Mouse (Mus musculus) embryonic facial prominence, embryonic 13.5 days (tissue): ENCODE data around the gene Tmem161a. TPM values are rescaled to one million over a fixed set of nuclear protein-coding genes. Genes with fewer than 3 reads are reported as not detected.

Experiments
- ATAC-seq: fragments of 200-750 bp; cut with Nextera tagmentation; 2 replicates; pipeline ENCODE4 v1.8.0; 2017; ENCODE audit warnings: low read depth; ENCODE audit not compliant: insufficient number of reproducible peaks, insufficient read depth, low FRiP score, low TSS enrichment
- H3K27ac ChIP-seq: fragments of 300-500 bp; sonication (generic); 2 replicates; pipeline ENCODE4 v1.5.1; 2015; ENCODE audit warnings: moderate library complexity, mild to moderate bottlenecking, inconsistent platforms
- H3K27me3 ChIP-seq: fragments of 300-500 bp; sonication (generic); 2 replicates; pipeline ENCODE4 v1.6.1; 2015; ENCODE audit warnings: mild to moderate bottlenecking, inconsistent platforms
- H3K36me3 ChIP-seq: fragments of 300-500 bp; sonication (generic); 2 replicates; pipeline ENCODE4 v1.6.1; 2015; ENCODE audit warnings: mild to moderate bottlenecking, inconsistent platforms
- H3K4me1 ChIP-seq: fragments of 300-500 bp; sonication (generic); 2 replicates; pipeline ENCODE4 v1.6.1; 2015; ENCODE audit warnings: inconsistent platforms
- H3K4me2 ChIP-seq: fragments of 300-500 bp; sonication (generic); 2 replicates; pipeline ENCODE4 v1.6.1; 2015; ENCODE audit warnings: moderate library complexity, mild to moderate bottlenecking, inconsistent platforms
- H3K4me3 ChIP-seq: fragments of 300-500 bp; sonication (generic); 2 replicates; pipeline ENCODE4 v1.5.1; 2015; ENCODE audit warnings: mild to moderate bottlenecking, inconsistent platforms
- H3K9ac ChIP-seq: fragments of 300-500 bp; sonication (generic); 2 replicates; pipeline ENCODE4 v1.6.1; 2015; ENCODE audit warnings: mild to moderate bottlenecking, inconsistent platforms
- H3K9me3 ChIP-seq: fragments of 300-500 bp; sonication (generic); 2 replicates; pipeline ENCODE4 v1.6.1; 2016; ENCODE audit warnings: inconsistent platforms
- WGBS: fragments of 180-500 bp; shearing (Covaris S2); methylation state at CpG from one replicate; pipeline ENCODE4 v1.1.7; 2015; ENCODE audit warnings: mixed read lengths; 5-methylcytosine and 5-hydroxymethylcytosine counted together
- polyA plus RNA-seq: library from polyadenylated mRNA; unstranded; fragments of >200 nt; fragmentation: Nextera tagmentation; extraction: Ambion mirVana; gene quantifications from 2 replicates; pipeline ENCODE4 v1.2.1, GENCODE M21; 2015

The Tmem161a gene
- polyA plus RNA-seq, 1 experiment from 2014 or later: 68.5 TPM

- peak overlapping the region; percentile 60 for H3K4me2 ChIP-seq
- WGBS: under 1% methylated on average over 21 of the region's 21 CpGs
- H3K27ac ChIP-seq: no peak overlapping the region
- peak overlapping the region; percentile 57 for H3K9ac ChIP-seq
- 0 out of 2 replicates have a peak, but pooled peaks have one; percentile 57 for ATAC-seq
- H3K9me3 ChIP-seq: no peaks in the 10 kb centered on the region
- no peaks in the 10 kb centered on the region for H3K36me3 ChIP-seq
- H3K4me3 ChIP-seq: peak overlapping the region; percentile 30
- H3K27me3 ChIP-seq: peaks cover 37% of the 10 kb centered on the region
- peaks cover 12% of the 10 kb centered on the region; the same call in 1 of the 2 replicates for H3K4me1 ChIP-seq
These were observed 5.5 kb upstream of the Tmem161a start for GRCm38 (mm10) chr8:70166504-70167110.

DNA sequence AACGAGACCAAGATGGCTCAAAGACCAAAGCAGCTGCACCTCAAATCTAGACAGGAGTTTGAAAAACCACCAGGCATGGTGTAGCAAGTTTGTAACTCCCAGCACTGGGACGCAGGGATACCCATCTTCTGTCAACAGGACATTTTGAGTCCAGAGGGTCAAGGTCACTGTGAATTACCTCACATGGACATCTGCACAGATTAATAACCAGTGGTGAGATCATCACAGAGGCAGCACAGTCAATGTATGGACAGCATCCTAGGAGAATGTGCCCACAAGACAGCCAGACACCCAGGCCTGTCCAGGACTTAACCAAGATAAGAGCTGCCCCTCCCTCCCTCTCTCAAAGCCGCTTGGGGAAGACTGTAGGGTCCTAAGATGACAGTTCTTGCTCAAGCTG is 2.0 kb upstream of the Tmem161a start:
- Histone ChIP-seq H3K9ac (no peak overlapping the region), H3K4me3 (no peak overlapping the region), H3K4me1 (peaks cover 32% of the 10 kb centered on the region), H3K27ac (no peak overlapping the region), H3K9me3 (no peaks in the 10 kb centered on the region), H3K27me3 (peaks cover 23% of the 10 kb centered on the region), H3K36me3 (peaks cover 7% of the 10 kb centered on the region), H3K4me2 (no peak overlapping the region)
- no peak for ATAC-seq
- WGBS: 85% methylated on average over 3 of the region's 3 CpGs

DNA sequence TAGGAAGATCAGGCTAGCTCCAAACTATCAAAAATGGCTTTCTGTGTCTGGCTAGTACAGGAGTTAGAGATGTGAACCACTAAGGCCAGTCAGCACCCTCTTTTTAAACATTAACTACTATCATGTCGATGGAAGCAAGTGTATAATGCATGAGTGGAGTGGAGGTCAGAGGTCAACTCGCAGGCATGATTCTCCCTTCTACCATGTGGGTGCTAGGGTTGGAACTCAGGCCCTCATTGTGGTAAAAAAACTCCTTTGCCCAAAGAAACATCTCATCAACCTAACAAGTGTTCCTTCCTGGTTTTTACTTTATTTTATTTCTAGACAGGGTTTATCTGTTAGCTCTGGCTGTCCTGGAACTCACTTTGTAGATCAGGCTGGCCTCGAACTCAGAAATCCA is 1.4 kb upstream of the Tmem161a start:
- Histone ChIP-seq H3K4me2 (no peak overlapping the region), H3K36me3 (peaks cover 9% of the 10 kb centered on the region), H3K4me3 (no peak overlapping the region), H3K4me1 (peaks cover 32% of the 10 kb centered on the region), H3K27me3 (peaks cover 17% of the 10 kb centered on the region), H3K27ac (no peak overlapping the region), H3K9ac (no peak overlapping the region), H3K9me3 (no peaks in the 10 kb centered on the region)
- WGBS: 88% methylated on average over 3 of the region's 3 CpGs
- ATAC-seq: no peak

GRCm38 (mm10) chr8:70171240-70171639 is 916 bp upstream of the Tmem161a start:
- no peak overlapping the region for H3K4me3 ChIP-seq
- peaks cover 10% of the 10 kb centered on the region for H3K36me3 ChIP-seq
- H3K27ac ChIP-seq: 0 out of 2 replicates have a peak overlapping the region, but pooled peaks have one; percentile 18
- peaks cover 12% of the 10 kb centered on the region for H3K27me3 ChIP-seq
- peak overlapping the region; percentile 61 for H3K4me2 ChIP-seq
- no peak overlapping the region for H3K9ac ChIP-seq
- ATAC-seq: no peak
- WGBS: 85% methylated on average over 7 of the region's 7 CpGs
- no peaks in the 10 kb centered on the region for H3K9me3 ChIP-seq
- H3K4me1 ChIP-seq: peaks cover 32% of the 10 kb centered on the region

DNA sequence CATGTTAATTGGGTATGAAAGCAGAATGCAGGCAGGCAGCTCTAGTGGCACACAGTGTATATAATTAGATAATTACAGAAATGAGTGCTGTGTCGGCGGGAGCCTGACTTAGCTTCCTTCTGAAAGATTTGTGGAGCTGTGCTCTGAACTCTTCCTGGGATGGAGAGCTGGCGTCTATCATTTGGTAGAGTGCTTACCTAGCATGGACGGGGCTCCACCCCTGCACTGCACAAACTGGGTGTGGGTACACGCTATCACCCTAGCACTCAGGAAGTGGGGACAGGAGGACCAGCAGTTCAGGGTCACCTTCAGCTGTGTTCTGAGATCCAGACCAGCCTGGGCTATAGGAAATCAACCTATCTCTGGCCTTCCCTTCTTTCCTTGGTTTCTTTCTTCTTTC is 1.2 kb downstream of the Tmem161a start:
- no peak for ATAC-seq
- Histone ChIP-seq H3K9me3 (no peaks in the 10 kb centered on the region), H3K9ac (peak overlapping the region; percentile 23; the same call in 1 of the 2 replicates), H3K36me3 (peaks cover 27% of the 10 kb centered on the region), H3K27ac (no peak overlapping the region), H3K4me3 (peak overlapping the region; percentile 59; the same call in 1 of the 2 replicates), H3K27me3 (no peaks in the 10 kb centered on the region), H3K4me2 (peak overlapping the region; percentile 61), H3K4me1 (peaks cover 25% of the 10 kb centered on the region)
- WGBS: 76% methylated on average over 5 of the region's 5 CpGs

- peaks cover 35% of the 10 kb centered on the region for H3K36me3 ChIP-seq
- 93% methylated on average over 7 of the region's 7 CpGs for WGBS
- no peak overlapping the region for H3K27ac ChIP-seq
- no peaks in the 10 kb centered on the region for H3K27me3 ChIP-seq
- no peak for ATAC-seq
- peak overlapping the region; percentile 11; the same call in 1 of the 2 replicates for H3K4me2 ChIP-seq
- H3K9me3 ChIP-seq: no peaks in the 10 kb centered on the region
- no peak overlapping the region for H3K4me3 ChIP-seq
- 0 out of 2 replicates have a peak overlapping the region, but pooled peaks have one; percentile 36 for H3K9ac ChIP-seq
- H3K4me1 ChIP-seq: peaks cover 25% of the 10 kb centered on the region
These were observed 1.9 kb downstream of the Tmem161a start for GRCm38 (mm10) chr8:70174079-70174478.

DNA sequence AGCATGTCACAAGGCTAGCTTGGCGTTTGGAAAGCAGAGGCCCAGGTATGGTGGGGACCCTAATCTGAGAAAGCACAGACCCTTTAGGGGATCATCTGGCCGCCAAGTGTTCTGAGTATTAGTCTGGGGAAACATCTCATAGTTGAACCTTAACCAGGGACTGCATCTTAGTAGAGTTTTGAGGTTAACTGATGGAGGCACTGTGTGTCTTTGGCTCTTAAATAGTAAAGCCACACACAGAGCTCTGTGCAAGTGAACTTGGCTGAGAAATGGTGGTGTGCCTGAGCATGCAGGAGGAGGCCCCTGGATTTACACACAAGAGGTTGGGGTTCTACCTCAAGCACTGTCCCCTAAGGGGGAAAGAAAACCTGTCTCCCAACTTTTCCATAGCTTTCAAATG is 6.1 kb downstream of the Tmem161a start:
- H3K9ac ChIP-seq: no peak overlapping the region
- 85% methylated on average over 2 of the region's 2 CpGs for WGBS
- no peak overlapping the region for H3K4me3 ChIP-seq
- peaks cover 70% of the 10 kb centered on the region for H3K36me3 ChIP-seq
- ATAC-seq: no peak
- no peak overlapping the region for H3K27ac ChIP-seq
- no peaks in the 10 kb centered on the region for H3K27me3 ChIP-seq
- H3K9me3 ChIP-seq: no peaks in the 10 kb centered on the region
- no peak overlapping the region for H3K4me2 ChIP-seq
- peaks cover 12% of the 10 kb centered on the region for H3K4me1 ChIP-seq

DNA sequence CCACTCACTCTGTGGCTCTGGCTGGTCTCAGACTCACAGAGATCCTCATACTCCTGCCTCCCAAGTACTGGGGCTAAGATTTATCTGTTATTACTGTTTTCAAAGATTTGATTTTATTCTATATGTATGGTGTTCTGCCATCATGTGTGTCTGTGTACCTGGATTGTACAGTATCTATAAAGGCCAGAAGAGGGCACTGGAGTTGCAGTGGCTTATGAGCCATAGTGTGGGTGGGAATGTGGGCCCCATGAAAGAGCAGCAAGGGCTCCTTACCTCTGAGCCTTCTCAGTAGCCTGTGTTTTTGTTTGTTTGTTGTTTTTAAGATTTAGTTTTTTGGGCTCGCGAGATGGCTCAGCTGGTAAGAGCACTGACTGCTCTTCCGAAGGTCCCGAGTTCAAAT is 6.9 kb downstream of the Tmem161a start:
- H3K4me3 ChIP-seq: no peak overlapping the region
- H3K27me3 ChIP-seq: no peaks in the 10 kb centered on the region
- H3K4me1 ChIP-seq: peaks cover 5% of the 10 kb centered on the region
- ATAC-seq: no peak
- no peak overlapping the region for H3K9ac ChIP-seq
- 97% methylated on average over 4 of the region's 4 CpGs for WGBS
- no peak overlapping the region for H3K4me2 ChIP-seq
- H3K9me3 ChIP-seq: no peaks in the 10 kb centered on the region
- H3K27ac ChIP-seq: no peak overlapping the region
- peaks cover 76% of the 10 kb centered on the region for H3K36me3 ChIP-seq

- peaks cover 66% of the 10 kb centered on the region for H3K36me3 ChIP-seq
- peak; percentile 49; the same call in 1 of the 2 replicates for ATAC-seq
- H3K4me2 ChIP-seq: no peak overlapping the region
- no peaks in the 10 kb centered on the region for H3K9me3 ChIP-seq
- H3K27me3 ChIP-seq: no peaks in the 10 kb centered on the region
- peak overlapping the region; percentile 36; the same call in 1 of the 2 replicates for H3K9ac ChIP-seq
- H3K4me1 ChIP-seq: no peaks in the 10 kb centered on the region
- H3K4me3 ChIP-seq: no peak overlapping the region
- H3K27ac ChIP-seq: no peak overlapping the region
- 91% methylated on average over 16 of the region's 16 CpGs for WGBS
These were observed 9.2 kb downstream of the Tmem161a start for GRCm38 (mm10) chr8:70181212-70181902.

DNA sequence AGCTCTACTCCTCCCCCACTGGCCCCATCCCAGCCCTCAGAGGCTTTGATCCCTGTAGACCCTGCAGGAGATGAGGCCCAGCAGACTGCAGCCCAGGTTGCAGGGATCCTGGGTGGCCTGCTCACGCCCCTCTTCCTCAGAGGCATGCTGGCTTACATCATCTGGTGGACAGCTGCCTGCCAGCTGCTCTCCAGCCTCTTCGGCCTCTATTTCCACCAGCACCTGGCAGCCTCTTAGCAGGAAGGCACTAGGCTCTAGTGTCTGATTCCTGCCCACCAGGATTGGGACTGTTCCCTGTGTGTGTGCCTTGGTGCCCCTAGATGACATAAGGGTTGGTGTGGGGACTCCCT is 9.7 kb downstream of the Tmem161a start:
- no peak overlapping the region for H3K4me3 ChIP-seq
- H3K4me2 ChIP-seq: no peak overlapping the region
- H3K27me3 ChIP-seq: no peaks in the 10 kb centered on the region
- H3K36me3 ChIP-seq: peaks cover 62% of the 10 kb centered on the region
- no peak overlapping the region for H3K27ac ChIP-seq
- H3K9me3 ChIP-seq: no peaks in the 10 kb centered on the region
- no peak for ATAC-seq
- 55% methylated on average over 2 of the region's 2 CpGs for WGBS
- peak overlapping the region; percentile 36; the same call in 1 of the 2 replicates for H3K9ac ChIP-seq
- H3K4me1 ChIP-seq: no peaks in the 10 kb centered on the region

- ATAC-seq: no peak
- Histone ChIP-seq H3K27me3 (no peaks in the 10 kb centered on the region), H3K4me2 (no peak overlapping the region), H3K27ac (no peak overlapping the region), H3K4me3 (no peak overlapping the region), H3K4me1 (no peaks in the 10 kb centered on the region), H3K36me3 (peaks cover 63% of the 10 kb centered on the region), H3K9ac (no peak overlapping the region), H3K9me3 (no peaks in the 10 kb centered on the region)
- WGBS: 85% methylated on average over 4 of the region's 4 CpGs
These were observed 11.0 kb downstream of the Tmem161a start for GRCm38 (mm10) chr8:70183194-70183593.

DNA sequence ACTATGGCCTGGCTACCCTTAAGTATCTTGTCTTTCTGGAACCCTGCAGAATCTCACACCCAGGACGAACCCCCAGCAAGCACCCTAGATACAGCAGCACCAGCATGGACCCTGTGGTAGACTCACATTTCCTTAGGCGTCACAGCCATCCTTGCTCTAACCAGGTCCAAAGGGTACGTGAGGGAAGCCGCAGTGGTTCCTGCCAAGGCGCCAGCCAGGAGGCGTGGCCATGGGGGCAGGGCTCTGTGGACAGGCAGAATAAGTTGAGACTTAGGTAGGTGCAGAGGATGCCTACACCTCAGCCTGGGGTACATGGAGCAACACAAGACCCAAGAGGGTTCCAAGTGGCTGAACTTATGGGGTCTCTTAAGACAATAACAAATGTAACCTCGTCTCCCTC is 16.6 kb downstream of the Tmem161a start:
- H3K27me3 ChIP-seq: no peaks in the 10 kb centered on the region
- no peaks in the 10 kb centered on the region for H3K4me1 ChIP-seq
- ATAC-seq: no peak
- H3K9ac ChIP-seq: no peak overlapping the region
- H3K27ac ChIP-seq: no peak overlapping the region
- no peaks in the 10 kb centered on the region for H3K9me3 ChIP-seq
- H3K4me2 ChIP-seq: no peak overlapping the region
- H3K4me3 ChIP-seq: no peak overlapping the region
- WGBS: 73% methylated on average over 7 of the region's 7 CpGs
- H3K36me3 ChIP-seq: peaks cover 33% of the 10 kb centered on the region
